Mouse (Mus musculus): ENCODE results near the gene Tnp1.

Tnp1 gene

DNA sequence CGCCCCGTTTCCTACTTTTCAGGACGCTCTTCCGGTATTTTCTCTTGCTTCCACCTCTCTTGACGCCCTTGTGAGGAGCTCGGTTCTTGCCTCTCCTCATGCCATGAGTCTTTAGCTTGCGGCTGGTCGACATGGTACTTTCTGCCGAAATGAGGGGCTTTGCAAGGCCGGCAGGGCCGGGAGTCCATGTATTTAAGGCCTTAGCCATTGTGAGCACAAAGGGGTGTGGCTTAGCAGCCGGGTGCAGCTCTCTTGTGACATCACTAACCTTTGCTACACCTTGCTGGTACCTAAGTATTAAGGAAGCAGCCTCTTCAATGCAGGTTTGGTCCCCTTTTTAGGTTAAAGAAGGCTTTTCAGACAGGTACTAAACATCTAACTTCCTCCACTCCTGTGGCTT, at the start of gene Tnp1:
Gene Tnp1, minus strand, starts transcription at position 179 of the 400 bp plus-strand sequence.
- DNase-seq (ENCODE audit: low read depth, low spot score): no peak

DNA sequence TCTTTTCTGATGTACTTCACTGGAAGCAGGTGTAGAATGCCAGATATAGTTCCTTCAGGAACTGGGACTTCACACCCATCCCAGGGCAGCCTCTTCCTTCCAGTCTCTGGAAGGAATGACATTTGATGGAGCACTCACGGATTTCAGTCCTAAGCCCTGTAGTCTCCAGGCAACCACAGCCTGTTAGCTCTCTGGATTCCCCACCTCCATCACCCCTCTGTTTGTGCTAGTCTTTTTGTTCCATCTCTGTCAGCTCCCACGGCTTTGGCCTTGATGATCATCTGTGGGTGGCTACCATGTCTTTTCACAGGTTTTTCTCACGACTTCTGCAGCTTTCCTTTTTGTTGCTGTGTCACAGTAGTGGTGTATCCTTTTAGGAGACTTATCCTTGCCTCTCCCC, 48.6 kb upstream of the Tnp1 start:
- DNase-seq (ENCODE audit: low read depth, low spot score): no peak

DNA sequence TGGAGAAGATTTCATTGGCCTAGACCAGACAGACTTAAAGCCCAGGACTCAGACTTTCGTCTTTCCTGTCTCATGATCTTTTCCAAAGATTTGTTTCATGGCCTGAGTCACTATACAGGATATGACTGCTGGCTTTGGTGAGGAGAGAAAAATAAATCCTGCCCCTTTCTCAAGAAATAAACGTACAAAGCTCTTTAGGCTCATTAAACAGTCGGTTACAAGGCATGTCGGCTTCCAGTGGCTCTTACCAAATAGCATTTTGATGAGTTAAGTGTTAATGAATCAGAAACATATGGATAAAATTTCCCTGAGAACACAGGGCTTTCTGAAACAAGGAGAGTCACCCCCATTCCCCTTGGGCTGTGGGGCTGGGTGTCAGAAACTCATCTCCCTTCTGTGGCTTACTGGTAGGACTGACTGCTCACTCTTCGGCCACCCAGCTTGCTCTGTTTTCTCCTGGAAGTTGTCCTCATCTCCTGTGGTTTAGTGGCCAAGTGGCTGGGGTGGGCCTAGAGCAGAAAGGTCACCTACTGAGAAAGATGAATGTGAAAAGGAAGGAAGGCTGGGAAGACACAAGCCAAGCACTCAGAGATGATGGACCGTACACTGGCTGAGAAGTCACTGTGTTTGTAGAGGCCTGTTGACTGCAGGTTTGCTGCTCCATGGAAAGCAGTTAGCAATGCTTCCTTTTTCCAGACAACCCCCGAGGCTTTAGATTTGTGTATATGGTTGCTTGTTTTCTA, 46.0 kb upstream of the Tnp1 start:
- DNase-seq (ENCODE audit: low read depth, low spot score): no peak

DNA sequence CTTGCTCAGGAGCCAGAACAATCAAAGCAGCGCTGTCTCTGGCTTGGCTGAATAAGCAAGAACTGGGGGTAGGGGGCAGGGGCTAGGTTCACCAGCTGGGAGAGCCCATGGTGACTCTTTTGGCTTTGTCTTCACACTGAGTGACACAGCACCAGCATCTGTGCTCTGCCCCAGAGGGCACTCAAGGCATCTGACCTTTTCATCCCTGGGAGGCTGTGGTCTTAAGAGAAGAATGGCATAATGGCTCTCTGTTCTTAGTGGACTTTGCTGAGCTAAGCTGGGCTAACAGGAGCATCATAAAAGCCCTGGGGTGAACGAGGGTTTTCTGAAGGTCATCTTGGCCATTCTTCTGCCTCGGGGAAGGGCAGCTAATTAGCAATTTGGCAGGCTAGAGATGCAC, 44.6 kb upstream of the Tnp1 start:
- DNase-seq (ENCODE audit: low read depth, low spot score): no peak

DNA sequence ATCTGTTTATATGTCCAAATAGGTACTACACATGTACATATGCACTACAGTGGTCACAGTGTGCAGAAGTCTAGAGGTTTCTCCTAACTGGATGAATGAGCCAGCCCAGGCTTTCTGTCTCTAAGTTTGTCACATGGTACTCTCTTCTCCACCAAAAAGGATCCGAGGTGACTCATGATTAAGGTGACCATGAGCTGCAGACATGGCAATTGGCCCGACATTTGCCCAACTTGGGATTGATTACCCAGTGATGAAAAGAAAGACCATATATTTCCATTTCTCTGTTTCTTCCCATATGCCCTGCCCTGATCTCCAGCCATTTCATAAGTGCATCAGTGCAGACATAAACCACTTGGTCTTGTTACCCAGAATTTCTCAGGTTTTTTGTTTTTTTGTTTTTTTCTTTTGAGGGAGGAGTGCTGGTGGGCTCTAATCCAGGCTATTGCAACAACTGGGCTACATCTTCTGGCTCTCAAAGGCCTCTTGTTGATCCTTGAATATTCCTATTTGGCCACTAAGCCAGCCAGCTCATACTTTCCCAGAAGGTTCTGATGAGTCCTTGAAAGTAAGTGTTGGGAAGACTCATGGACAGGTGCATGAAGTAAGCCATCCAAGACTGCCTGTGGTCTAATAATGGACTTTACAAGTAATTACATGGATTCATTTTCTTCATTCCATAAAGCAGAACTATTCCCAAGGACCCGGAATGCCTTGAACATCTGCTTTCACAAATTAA, 40.7 kb upstream of the Tnp1 start:
- no peak for DNase-seq (ENCODE audit: low read depth, low spot score)

DNA sequence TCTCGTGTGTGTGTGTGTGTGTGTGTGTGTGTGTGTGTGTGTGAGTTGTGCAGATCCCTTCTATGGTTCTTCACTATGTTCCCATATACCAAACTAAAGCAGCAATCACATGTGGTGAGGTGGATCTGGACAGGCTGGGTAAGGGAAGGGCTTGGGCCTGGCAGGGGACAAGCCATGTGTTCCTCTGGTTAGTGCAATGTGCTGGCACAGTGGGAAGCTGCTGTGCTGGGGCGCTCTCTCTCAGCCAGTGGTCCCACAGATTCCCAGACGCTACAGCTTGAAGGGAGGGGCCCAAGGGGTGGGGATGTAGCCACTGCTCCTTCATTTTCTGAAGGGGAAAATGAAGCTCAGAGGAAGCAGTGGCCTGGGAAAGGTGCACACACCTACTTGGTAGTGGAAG, 40.1 kb upstream of the Tnp1 start:
- no peak for DNase-seq (ENCODE audit: low read depth, low spot score)

DNA sequence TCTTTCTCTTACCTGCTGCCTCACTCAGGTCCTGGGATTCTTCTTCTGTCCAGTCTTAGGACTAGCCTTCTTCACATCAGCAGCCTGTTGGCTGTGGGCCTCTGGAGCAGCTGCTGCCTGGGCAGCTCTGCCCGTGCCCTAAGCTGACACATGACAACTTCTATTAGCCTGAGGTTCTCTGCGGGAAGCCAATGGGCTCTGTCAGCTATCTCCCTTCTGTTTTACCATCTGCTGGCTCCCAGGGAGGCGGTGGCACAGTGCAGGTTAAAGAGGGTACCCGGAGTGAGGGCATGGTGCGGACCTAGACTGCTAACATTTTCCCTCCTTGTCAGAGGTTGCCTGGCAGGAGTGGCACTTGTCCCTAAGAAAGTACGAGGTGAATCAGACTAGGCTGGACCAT, 39.5 kb upstream of the Tnp1 start:
- no peak for DNase-seq (ENCODE audit: low read depth, low spot score)

DNA sequence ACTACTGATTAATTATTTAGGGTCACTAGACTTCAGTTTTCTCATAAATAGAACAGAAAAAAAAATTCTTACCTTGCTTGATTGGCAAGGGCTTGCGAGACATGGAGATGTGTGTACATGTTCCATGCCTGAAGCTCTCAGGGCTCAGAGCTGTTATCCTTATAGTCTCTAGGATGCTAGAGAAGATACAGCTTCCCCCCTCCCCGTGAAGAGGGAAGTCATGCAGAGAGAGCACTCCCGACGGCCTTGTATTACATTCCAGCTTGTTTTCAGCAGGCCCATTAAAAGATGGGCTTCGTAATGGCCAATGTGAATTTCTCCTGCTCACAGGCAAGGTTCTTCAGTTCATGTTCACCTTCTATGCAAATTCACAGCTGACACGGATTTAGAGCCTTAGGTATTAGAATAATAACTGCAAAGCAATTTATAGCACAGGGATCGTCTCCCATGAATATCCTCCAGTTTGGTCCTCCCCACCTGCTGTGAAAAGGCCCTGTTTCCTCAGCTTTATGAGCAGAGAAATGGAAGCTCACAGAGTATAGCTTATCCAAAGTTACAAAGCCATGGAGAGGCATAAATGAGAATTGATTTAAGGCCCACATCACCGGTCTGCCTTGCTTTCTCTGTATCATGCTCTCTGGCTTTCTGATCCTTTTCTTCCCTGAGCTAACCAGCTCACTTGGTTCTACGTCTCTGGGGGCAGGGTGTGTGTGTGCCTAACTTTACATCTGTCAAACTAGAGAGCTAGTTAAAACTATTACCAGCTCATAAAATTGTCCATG, 38.0 kb upstream of the Tnp1 start:
- no peak for DNase-seq (ENCODE audit: low read depth, low spot score)

DNA sequence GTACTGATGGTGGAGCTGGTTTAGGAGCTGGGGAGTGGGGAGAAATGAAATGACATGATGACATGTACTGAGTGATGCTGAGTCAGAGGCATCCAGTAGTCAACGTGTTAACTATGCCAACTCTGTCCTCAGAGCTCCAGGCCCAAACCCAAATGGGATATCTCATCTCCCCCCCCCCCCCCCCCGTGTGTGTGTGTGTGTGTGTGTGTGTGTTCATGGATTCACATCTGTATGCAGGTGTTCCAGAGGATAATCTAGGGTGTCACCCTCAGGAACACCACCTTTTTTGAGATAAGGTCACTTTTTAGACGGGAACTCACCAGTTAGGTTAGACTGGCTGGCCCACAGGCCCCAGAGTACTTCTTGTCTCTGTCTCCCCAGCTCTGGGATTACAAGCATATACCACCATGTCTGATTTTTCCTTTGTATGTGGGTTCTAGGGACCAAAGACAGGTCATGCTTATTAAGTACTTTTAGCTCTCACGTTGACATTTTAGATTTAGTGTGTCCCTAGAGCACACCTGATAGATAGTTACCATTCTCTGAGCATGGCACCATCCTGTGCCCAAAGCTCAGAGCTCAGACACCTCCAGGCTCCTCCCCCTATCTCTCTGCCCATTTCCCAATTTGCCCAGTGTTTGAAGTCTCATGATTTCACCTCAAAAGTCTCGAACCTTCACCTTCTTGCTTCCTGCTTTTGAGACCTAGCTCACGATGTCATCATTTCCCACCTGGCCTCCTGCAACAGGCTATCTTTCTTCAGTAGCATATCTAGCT, 31.4 kb upstream of the Tnp1 start:
- no peak for DNase-seq (ENCODE audit: low read depth, low spot score)

DNA sequence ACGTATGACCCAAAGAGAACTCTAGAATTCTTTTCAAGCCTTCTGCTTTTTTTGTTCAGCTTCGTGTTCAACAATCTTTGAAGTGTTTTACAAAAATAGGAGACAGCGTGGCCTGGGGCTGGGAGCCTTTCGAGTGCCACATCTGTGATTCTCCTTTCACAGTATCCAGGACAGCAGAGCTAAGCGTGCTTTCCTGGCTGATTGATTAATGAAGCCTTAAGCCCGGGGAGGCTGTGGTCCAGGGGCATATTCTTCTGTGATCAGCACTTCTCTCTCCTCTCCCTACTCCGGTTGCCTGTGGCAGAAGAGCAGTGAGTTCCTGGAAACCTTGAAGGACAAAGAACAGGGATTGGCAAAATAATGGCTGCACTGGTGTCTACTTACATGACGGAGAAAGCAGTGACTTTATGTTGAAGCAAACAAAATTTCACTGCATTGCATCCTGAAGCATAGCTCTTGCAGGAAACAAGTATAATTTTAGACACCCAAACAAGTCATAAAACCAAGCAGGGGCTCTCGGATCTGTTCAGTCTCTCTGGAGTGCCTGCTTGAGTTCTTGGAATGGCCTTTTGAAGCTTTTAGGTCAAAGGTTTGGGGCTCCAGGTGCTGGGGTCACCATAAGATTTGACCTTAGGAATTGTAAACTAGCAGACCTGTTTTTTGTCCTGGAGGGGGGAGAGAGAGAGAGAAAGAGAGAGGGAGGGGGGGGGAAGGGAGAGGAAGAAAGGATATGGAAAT, 30.4 kb upstream of the Tnp1 start:
- no peak for DNase-seq (ENCODE audit: low read depth, low spot score)

DNA sequence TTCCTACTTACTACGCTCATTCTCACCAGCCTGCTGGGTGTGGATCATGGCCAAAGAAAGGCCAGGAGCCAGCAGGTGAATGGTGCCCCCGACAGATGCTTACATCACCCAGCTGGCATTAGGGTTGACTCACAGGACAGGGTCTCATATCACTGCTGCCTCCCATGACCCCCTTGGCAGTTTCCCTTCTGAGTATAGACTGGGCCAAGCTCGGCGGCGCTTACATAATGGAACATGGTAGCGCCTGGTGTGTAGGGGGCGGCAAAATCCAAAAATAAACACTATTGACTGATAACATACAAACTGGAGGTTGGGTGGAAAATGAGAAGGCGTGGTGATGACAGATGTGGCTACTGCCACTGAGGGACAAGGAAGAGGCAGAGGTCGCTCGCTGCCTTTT, 28.0 kb upstream of the Tnp1 start:
- no peak for DNase-seq (ENCODE audit: low read depth, low spot score)

DNA sequence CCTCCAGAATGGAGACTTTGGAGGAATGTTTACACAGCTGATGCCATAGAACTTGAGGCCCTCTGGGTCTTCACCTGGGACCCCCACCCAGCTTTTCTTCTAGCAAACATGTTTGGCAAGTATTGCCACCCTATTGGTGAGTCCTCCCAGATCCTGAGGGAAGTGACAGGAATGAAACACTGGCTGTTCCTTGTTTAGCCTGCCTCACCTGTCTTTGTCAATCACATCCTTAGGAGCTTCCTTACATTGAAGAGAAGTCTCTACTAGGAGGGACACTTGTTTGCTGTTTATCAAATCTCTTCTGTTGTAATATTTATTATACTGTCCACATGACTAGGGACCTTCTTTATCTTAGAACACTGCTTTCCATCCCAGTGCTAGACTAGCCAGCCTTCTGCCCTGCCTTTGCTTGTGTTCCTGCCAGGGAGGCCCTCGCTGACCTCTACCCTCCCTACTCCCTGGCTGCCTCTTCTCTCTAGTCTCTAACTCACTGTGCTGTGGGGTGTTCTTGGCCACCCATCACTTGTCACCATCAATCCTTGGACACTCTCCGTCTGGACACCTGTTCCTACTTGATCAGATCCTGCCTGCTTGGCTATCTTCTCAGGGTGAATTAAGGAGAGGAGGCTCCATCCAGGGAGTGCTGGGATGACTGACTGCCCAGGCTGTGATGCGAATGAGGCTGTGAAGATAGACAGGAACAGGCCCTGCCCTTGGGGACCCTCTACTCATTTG, 25.1 kb upstream of the Tnp1 start:
- no peak for DNase-seq (ENCODE audit: low read depth, low spot score)

DNA sequence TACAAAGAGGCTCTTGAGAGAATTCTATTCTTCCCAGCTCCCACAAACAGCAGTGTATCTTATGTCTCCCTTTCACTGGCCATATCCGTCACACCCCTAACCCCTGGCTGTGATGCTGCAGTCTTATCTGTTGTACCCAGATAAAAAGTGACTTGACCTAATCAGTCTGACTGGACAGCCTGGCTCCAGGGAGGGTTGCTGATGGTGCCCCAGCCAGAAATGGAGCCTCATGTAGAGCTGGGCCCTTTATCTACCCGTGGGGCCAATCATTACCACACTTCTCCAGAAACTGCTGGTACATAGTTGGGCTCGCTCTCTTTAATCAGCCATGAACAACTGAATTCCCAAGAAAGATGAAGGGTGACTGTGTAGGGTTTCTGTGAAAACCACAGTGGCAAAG, 22.8 kb upstream of the Tnp1 start:
- no peak for DNase-seq (ENCODE audit: low read depth, low spot score)

DNA sequence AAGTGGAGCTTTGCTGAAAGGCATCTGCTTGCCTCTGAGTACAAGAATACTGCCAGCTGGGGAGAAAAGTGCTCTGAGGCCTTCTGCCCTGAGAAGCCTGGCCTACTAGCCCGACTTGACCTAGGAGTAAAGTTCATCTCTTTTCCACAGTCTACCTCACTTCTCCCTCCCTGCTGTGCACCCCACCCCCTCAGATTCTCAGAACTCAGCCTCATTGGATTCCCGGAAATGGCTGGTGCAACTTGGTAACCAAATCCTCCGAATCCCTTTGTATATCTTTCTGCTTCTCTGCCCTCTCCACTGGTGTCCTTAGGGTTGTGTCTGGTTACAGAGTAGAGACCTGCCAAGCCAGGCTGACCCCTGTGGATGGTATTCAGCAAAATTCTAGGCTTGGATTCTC, 20.8 kb upstream of the Tnp1 start:
- DNase-seq (ENCODE audit: low read depth, low spot score): no peak

DNA sequence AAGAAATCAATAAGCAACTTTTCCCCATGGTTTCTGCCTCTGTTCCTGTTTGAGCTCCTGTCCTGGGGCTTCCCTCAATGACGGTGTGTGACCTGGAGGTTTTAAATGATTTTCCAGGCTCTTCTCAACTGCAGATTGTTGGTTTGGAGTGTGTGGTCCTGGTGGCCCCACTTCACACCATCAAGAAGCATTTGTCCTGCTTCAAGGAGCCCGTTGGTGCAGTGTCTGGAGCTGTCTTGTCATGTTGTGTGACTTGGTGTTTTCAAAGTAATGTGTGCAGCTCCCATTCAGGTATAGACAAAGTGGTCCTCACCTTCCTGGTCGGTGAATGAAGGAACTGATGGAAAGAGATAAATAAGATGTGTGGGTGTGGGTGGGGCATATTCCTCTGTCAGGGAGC, 20.0 kb upstream of the Tnp1 start:
- DNase-seq (ENCODE audit: low read depth, low spot score): no peak

DNA sequence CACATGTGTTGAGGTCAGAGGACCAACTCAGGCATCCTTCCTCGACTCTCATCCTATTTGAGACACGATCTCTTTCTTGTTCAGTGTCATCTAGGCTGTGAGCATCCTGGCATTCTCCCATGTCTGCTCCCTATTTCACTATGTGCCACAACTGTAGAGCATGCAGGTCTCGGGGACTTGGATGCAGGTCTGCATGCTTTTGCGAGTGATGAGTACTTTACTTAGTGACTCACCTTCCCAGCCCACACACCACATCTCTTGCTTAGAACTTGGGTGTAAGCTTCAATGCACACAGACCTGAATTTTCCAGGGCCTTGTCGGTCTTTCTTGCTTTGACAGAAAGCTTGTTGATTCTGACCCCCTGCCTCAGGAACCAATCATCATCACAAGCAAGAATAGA, 16.8 kb upstream of the Tnp1 start:
- no peak for DNase-seq (ENCODE audit: low read depth, low spot score)

DNA sequence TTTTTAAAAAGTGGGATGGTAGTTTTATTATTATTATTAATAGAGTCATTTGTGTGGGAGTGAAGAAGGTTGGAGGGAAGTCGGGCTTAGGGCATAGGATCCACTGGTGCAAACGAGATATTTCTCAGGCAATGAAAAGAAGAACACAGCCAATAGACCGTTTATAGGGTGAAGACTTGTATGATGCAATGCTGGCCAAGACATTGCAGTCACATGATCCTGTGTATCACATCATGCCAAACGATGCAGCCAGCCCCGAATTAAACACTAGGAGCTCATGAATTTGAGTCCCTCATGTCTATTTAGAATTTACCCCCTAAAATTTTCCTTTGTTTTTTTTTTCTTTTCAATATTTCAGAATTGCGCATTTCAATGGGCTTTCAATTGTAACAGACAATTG, 13.0 kb upstream of the Tnp1 start:
- no peak for DNase-seq (ENCODE audit: low read depth, low spot score)

DNA sequence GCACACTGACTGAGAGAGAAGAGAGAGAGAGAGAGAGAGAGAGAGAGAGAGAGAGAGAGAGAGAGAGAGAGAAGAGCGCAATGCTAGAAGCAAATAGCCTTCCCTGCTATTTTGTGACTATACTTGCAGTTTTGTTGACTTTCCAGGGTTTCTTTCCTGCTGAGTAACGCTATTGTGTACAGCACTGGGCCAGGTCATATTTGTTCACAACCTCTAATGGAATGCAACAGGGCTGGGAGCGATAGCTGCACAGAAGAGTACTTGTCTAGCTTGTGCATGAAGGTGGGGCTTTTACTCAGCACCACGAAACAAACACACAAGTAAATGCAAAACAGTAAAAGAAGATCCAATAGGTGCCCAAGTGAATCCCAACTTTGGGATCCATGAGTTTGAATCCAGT, 11.7 kb upstream of the Tnp1 start:
- DNase-seq (ENCODE audit: low read depth, low spot score): no peak

DNA sequence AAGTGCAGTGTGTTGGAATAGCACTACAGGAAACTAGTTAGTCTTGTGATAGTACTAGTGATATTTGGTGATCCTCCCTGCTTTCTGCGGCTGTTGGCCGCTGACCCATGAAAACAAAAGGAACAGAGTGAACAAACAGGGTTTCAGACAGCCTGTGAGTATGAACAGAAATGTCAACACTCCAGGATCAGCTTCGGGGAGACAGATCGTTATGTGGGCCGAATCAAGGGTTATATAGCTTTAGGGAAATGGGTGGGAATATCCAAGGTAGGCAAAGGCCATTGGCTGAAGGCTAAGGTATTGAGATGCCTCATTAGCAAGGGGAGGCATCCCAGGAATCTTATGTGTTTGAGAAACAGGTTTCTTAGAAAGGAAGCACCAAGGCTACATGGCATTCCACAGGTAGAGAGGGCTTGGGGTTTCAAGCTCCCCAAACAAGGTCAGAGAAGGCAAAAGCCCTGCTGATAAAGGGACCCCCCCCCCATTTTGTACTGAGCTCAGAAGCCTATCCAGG, 11.1 kb upstream of the Tnp1 start:
- DNase-seq (ENCODE audit: low read depth, low spot score): no peak

DNA sequence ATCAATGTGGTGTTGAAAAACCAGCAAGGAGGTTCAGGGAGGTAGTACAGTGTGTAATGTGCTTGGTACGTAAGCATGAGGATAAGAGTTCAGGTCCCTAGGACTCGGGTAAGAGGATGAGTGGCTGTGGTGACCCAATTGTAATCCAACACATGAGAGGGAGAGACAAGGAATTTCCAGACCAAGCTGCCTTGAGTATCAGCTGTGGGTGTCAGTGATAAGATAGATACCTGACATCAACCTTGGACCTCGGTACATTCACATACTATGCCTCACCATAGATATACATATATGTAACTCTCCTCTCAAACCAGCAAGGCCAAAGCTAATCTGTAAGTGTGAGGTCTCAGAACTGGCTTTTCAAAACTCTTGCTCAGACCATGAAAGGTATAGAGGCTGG, 10.4 kb upstream of the Tnp1 start:
- DNase-seq (ENCODE audit: low read depth, low spot score): no peak
